Mouse (Mus musculus) adrenal gland, postnatal 25 days (tissue): ENCODE measurements around the gene Map2k2. TPM values are rescaled to one million over a fixed set of nuclear protein-coding genes. Genes with fewer than 3 reads are reported as not detected.
A peak's percentile ranks its signal among the peaks of the same experiment; 100 is the strongest.
"Not testable (repeated sequence)": the region's sequence is repeated elsewhere in the genome, so short reads cannot be mapped to it uniquely, and the experiment has no call there.

Source experiments
- DNase-seq: peaks from one replicate; pipeline ENCODE4 v3.0.0; 2021; ENCODE audit warnings: mixed read lengths
- total RNA-seq: library from RNA; stranded (reverse); gene quantifications from 2 replicates; pipeline ENCODE4 v1.2.3, GENCODE M21; 2021

Map2k2 gene
- total RNA-seq, 1 experiment from 2014 or later = 184 TPM

GRCm38 (mm10) chr10:81143845-81144437, 38.2 kb downstream of the Map2k2 start:
- no peak for DNase-seq

- peak; percentile 56 for DNase-seq
Measured at GRCm38 (mm10) chr10:81144667-81145066, 39.0 kb downstream of the Map2k2 start.

GRCm38 (mm10) chr10:81145307-81145706, 39.6 kb downstream of the Map2k2 start:
- DNase-seq = no peak

GRCm38 (mm10) chr10:81145778-81146177, 40.1 kb downstream of the Map2k2 start:
- DNase-seq = no peak

GRCm38 (mm10) chr10:81146296-81146695, 40.6 kb downstream of the Map2k2 start:
- no peak for DNase-seq

GRCm38 (mm10) chr10:81151261-81151660, 45.5 kb downstream of the Map2k2 start:
- no peak for DNase-seq

- no peak for DNase-seq
Measured at GRCm38 (mm10) chr10:81152609-81153008, 46.9 kb downstream of the Map2k2 start.

- DNase-seq = no peak
Measured at GRCm38 (mm10) chr10:81154313-81154712, 48.6 kb downstream of the Map2k2 start.

GRCm38 (mm10) chr10:81154736-81155135, 49.0 kb downstream of the Map2k2 start:
- no peak for DNase-seq

- DNase-seq = no peak
Measured at GRCm38 (mm10) chr10:81161602-81162317, 56.0 kb downstream of the Map2k2 start.

GRCm38 (mm10) chr10:81162318-81162652, 56.6 kb downstream of the Map2k2 start:
- DNase-seq = no peak

- DNase-seq = no peak
Measured at GRCm38 (mm10) chr10:81165118-81165517, 59.4 kb downstream of the Map2k2 start.

- peak; percentile 99 for DNase-seq
Measured at GRCm38 (mm10) chr10:81167200-81168086, 61.7 kb downstream of the Map2k2 start, which contains the start of gene Pias4. Gene Pias4, minus strand, starts transcription at chr10:81167923.

GRCm38 (mm10) chr10:81168087-81168431, 62.3 kb downstream of the Map2k2 start:
- no peak for DNase-seq

- DNase-seq = peak; percentile 87
Measured at GRCm38 (mm10) chr10:81168521-81169244, 63.0 kb downstream of the Map2k2 start.

GRCm38 (mm10) chr10:81169411-81169900, 63.7 kb downstream of the Map2k2 start:
- DNase-seq = not testable (repeated sequence)

GRCm38 (mm10) chr10:81173132-81173531, 67.4 kb downstream of the Map2k2 start:
- DNase-seq = peak; percentile 87

- peak; percentile 88 for DNase-seq
Measured at GRCm38 (mm10) chr10:81174617-81175344, 69.1 kb downstream of the Map2k2 start.

- DNase-seq = not testable (repeated sequence)
Measured at GRCm38 (mm10) chr10:81175345-81175701, 69.6 kb downstream of the Map2k2 start.

- no peak for DNase-seq
Measured at GRCm38 (mm10) chr10:81175936-81176465, 70.3 kb downstream of the Map2k2 start.
